Mouse (Mus musculus) layer of hippocampus, adult 2 months (tissue): ENCODE results near the gene Dnajc14. TPM values are rescaled to one million over a fixed set of nuclear protein-coding genes. Genes with fewer than 3 reads are reported as not detected.
A peak's percentile ranks its signal among the peaks of the same experiment; 100 is the strongest.

Experiments used
- DNase-seq, 2 experiments: peaks; one replicate each; pipeline ENCODE4 v3.0.0; 2022; ENCODE audit warnings: low spot score in 2 of 2
- H3K27ac ChIP-seq: fragments of 200-600 bp; 2 replicates; pipeline ENCODE4 v1.8.1; 2022
- H3K4me3 ChIP-seq: fragments of 200-600 bp; 2 replicates; pipeline ENCODE4 v1.8.1; 2022; ENCODE audit warnings: mild to moderate bottlenecking
- CTCF ChIP-seq: fragments of 200-600 bp; conservative IDR thresholded peaks from 2 replicates; pipeline ENCODE4 v1.8.1; 2022; ENCODE audit warnings: antibody characterized with exemption, mild to moderate bottlenecking, moderate library complexity
- total RNA-seq, 2 experiments: library from RNA; stranded (reverse); gene quantifications; 2 replicates each; pipeline ENCODE4 v1.2.3; 2021

The Dnajc14 gene
- total RNA-seq, 2 experiments from 2014 or later, result 65.5 to 73.3 TPM

- Histone ChIP-seq H3K27ac (no peak overlapping the region), H3K4me3 (no peak overlapping the region)
- no peak for TF ChIP-seq CTCF
Observed at GRCm38 (mm10) chr10:128823821-128824220, 20.0 kb downstream of the Dnajc14 start.

GRCm38 (mm10) chr10:128837400-128837799 lies 33.5 kb downstream of the Dnajc14 start:
- H3K4me3 ChIP-seq, result no peak overlapping the region
- peak; percentile 61 for TF ChIP-seq CTCF
- no peak for DNase-seq
- H3K27ac ChIP-seq, result no peak overlapping the region

More at GRCm38 (mm10) chr10:128823821-128824220, 20.0 kb downstream of the Dnajc14 start:
- DNase-seq, result no peak

- no peak overlapping the region for H3K4me3 ChIP-seq
- H3K27ac ChIP-seq, result no peak overlapping the region
- no peak for TF ChIP-seq CTCF
- no peak for DNase-seq
Observed at GRCm38 (mm10) chr10:128839434-128839833, 35.6 kb downstream of the Dnajc14 start.

- no peak for DNase-seq
- no peak for TF ChIP-seq CTCF
- Histone ChIP-seq H3K27ac (no peak overlapping the region), H3K4me3 (no peak overlapping the region)
Observed at GRCm38 (mm10) chr10:128840612-128841011, 36.8 kb downstream of the Dnajc14 start.

- TF ChIP-seq CTCF, result no peak
- no peak overlapping the region for H3K27ac ChIP-seq
- no peak overlapping the region for H3K4me3 ChIP-seq
Observed at GRCm38 (mm10) chr10:128843260-128843659, 39.4 kb downstream of the Dnajc14 start.

GRCm38 (mm10) chr10:128845516-128845915 lies 41.7 kb downstream of the Dnajc14 start:
- Histone ChIP-seq H3K4me3 (no peak overlapping the region), H3K27ac (no peak overlapping the region)
- peak in 1 of 2 experiments; percentile 20 for DNase-seq
- TF ChIP-seq CTCF, result peak; percentile 85

More at GRCm38 (mm10) chr10:128843260-128843659, 39.4 kb downstream of the Dnajc14 start:
- DNase-seq, result no peak

GRCm38 (mm10) chr10:128846664-128847063 lies 42.8 kb downstream of the Dnajc14 start:
- TF ChIP-seq CTCF, result no peak
- Histone ChIP-seq H3K27ac (no peak overlapping the region), H3K4me3 (no peak overlapping the region)
- no peak for DNase-seq

- H3K4me3 ChIP-seq, result no peak overlapping the region
- DNase-seq, result no peak
- no peak overlapping the region for H3K27ac ChIP-seq
- TF ChIP-seq CTCF, result no peak
Observed at GRCm38 (mm10) chr10:128848426-128848825, 44.6 kb downstream of the Dnajc14 start.

GRCm38 (mm10) chr10:128850339-128850738 lies 46.5 kb downstream of the Dnajc14 start:
- DNase-seq, result no peak
- H3K27ac ChIP-seq, result no peak overlapping the region
- H3K4me3 ChIP-seq, result no peak overlapping the region
- no peak for TF ChIP-seq CTCF

GRCm38 (mm10) chr10:128861176-128861575 lies 57.3 kb downstream of the Dnajc14 start:
- DNase-seq, result no peak
- Histone ChIP-seq H3K4me3 (no peak overlapping the region), H3K27ac (no peak overlapping the region)
- TF ChIP-seq CTCF, result no peak

- DNase-seq, result no peak
- TF ChIP-seq CTCF, result peak; percentile 67
- no peak overlapping the region for H3K4me3 ChIP-seq
- no peak overlapping the region for H3K27ac ChIP-seq
Observed at GRCm38 (mm10) chr10:128866042-128866441, 62.2 kb downstream of the Dnajc14 start.

GRCm38 (mm10) chr10:128866518-128866917 lies 62.7 kb downstream of the Dnajc14 start:
- DNase-seq, result no peak
- H3K27ac ChIP-seq, result no peak overlapping the region
- H3K4me3 ChIP-seq, result no peak overlapping the region
- no peak for TF ChIP-seq CTCF

Other genes starting within 250 kb of the Dnajc14 start
- gene Pa2g4, start 238.1 kb upstream of the Dnajc14 start, total RNA-seq, result 10 to 100 TPM; 61.4 to 64.4 TPM
- 1 to 10 TPM; 5.7 to 5.9 TPM for gene Erbb3, start 214.4 kb upstream of the Dnajc14 start, total RNA-seq
- gene Rps26, start 177.3 kb upstream of the Dnajc14 start, total RNA-seq, result 100 to 1,000 TPM; 283 to 303 TPM
- gene Ikzf4, start 158.1 kb upstream of the Dnajc14 start, total RNA-seq, result 10 to 100 TPM; 16.7 to 18.7 TPM
- gene Suox, start 130.0 kb upstream of the Dnajc14 start, total RNA-seq, result 10 to 100 TPM; 12.5 to 12.6 TPM
- gene Rab5b, start 107.8 kb upstream of the Dnajc14 start, total RNA-seq, result 100 to 1,000 TPM; 126 to 134 TPM
- under 1 TPM; 0.33 to 0.34 TPM for gene Pmel, start 99.9 kb upstream of the Dnajc14 start, total RNA-seq
- 1 to 10 TPM; 2.0 to 3.0 TPM for gene Cdk2, start 99.0 kb upstream of the Dnajc14 start, total RNA-seq
- gene Dgka, start 59.2 kb upstream of the Dnajc14 start, total RNA-seq, result 10 to 100 TPM; 11.4 to 11.5 TPM
- 10 to 100 TPM; 22.0 to 30.6 TPM for gene Pym1, start 56.2 kb upstream of the Dnajc14 start, total RNA-seq
- under 1 TPM; 0.61 to 0.84 TPM for gene Mmp19, start 13.2 kb upstream of the Dnajc14 start, total RNA-seq
- 10 to 100 TPM in 1 of 2 experiments, 1 to 10 TPM in 1; 9.4 to 10.9 TPM for gene Tmem198b, start 308 bp downstream of the Dnajc14 start, total RNA-seq
- 10 to 100 TPM; 39.3 to 42.2 TPM for gene Sarnp, start 13.3 kb downstream of the Dnajc14 start, total RNA-seq
- 1 to 10 TPM; 6.7 to 8.4 TPM for gene Ormdl2, start 17.6 kb downstream of the Dnajc14 start, total RNA-seq
- gene Gdf11, start 87.7 kb downstream of the Dnajc14 start, total RNA-seq, result 10 to 100 TPM; 20.5 to 21.9 TPM
- 10 to 100 TPM; 71.0 to 81.9 TPM for gene Cd63, start 96.9 kb downstream of the Dnajc14 start, total RNA-seq
- gene Rdh5, start 118.8 kb downstream of the Dnajc14 start, total RNA-seq, result 1 to 10 TPM; 4.3 to 8.4 TPM
- gene Bloc1s1, start 120.0 kb downstream of the Dnajc14 start, total RNA-seq, result 100 to 1,000 TPM in 1 of 2 experiments, 10 to 100 TPM in 1; 88.5 to 102 TPM
- gene Itga7, start 129.8 kb downstream of the Dnajc14 start, total RNA-seq, result 10 to 100 TPM; 39.5 to 42.9 TPM
- not detected for gene Mettl7b, start 156.9 kb downstream of the Dnajc14 start, total RNA-seq
- not detected for gene Olfr9, start 185.4 kb downstream of the Dnajc14 start, total RNA-seq
- gene Olfr763, start 206.7 kb downstream of the Dnajc14 start, total RNA-seq, result not detected
- gene Olfr764-ps1, start 235.8 kb downstream of the Dnajc14 start, total RNA-seq, result not detected
- gene Olfr765, start 245.9 kb downstream of the Dnajc14 start, total RNA-seq, result not detected